Mouse (Mus musculus) forebrain, embryonic 16.5 days (tissue): ENCODE data around the gene Rpl3. TPM values are rescaled to one million over a fixed set of nuclear protein-coding genes. Genes with fewer than 3 reads are reported as not detected.

Experiments
- ATAC-seq: fragments of 200-750 bp; cut with Nextera tagmentation; 2 replicates; pipeline ENCODE4 v1.8.0; 2017; ENCODE audit warnings: mild to moderate bottlenecking, moderate library complexity
- H3K27ac ChIP-seq: fragments of 300-500 bp; sonication (generic); 2 replicates; pipeline ENCODE4 v1.5.1; 2014; ENCODE audit warnings: low read length, control low read depth
- H3K27me3 ChIP-seq: fragments of 300-500 bp; sonication (generic); replicated peaks from 2 replicates; pipeline ENCODE4 v1.6.1; 2014; ENCODE audit warnings: low read length; ENCODE audit not compliant: control insufficient read depth, insufficient read depth
- H3K36me3 ChIP-seq: fragments of 300-500 bp; sonication (generic); 2 replicates; pipeline ENCODE4 v1.6.1; 2014; ENCODE audit not compliant: control insufficient read depth, insufficient read depth
- H3K4me1 ChIP-seq: fragments of 300-500 bp; sonication (generic); replicated peaks from 2 replicates; pipeline ENCODE4 v1.6.1; 2014; ENCODE audit warnings: low read length; ENCODE audit not compliant: control insufficient read depth, insufficient read depth
- H3K4me2 ChIP-seq: fragments of 300-500 bp; sonication (generic); 2 replicates; pipeline ENCODE4 v1.6.1; 2014; ENCODE audit warnings: mild to moderate bottlenecking, low read length, control low read depth
- H3K4me3 ChIP-seq: fragments of 300-500 bp; sonication (generic); replicated peaks from 2 replicates; pipeline ENCODE4 v1.5.1; 2014; ENCODE audit warnings: mild to moderate bottlenecking, low read length, control low read depth
- H3K9ac ChIP-seq: fragments of 300-500 bp; sonication (generic); replicated peaks from 2 replicates; pipeline ENCODE4 v1.6.1; 2014; ENCODE audit warnings: low read depth, low read length, control low read depth
- H3K9me3 ChIP-seq: fragments of 300-500 bp; sonication (generic); 2 replicates; pipeline ENCODE4 v1.6.1; 2016; ENCODE audit warnings: low read length; ENCODE audit not compliant: control insufficient read depth
- WGBS: fragments of 180-500 bp; shearing (Covaris S2); extraction: QIAGEN DNeasy Blood & Tissue Kit; methylation state at CpG from one replicate; pipeline ENCODE4 v1.1.7; 2014; 5-methylcytosine and 5-hydroxymethylcytosine counted together
- polyA plus RNA-seq: library from polyadenylated mRNA; unstranded; fragments of >200 nt; fragmentation: Nextera tagmentation; extraction: Ambion mirVana; gene quantifications from 2 replicates; pipeline ENCODE4 v1.2.1, GENCODE M21; 2015

The Rpl3 gene
- polyA plus RNA-seq, 1 experiment from 2014 or later: 605 TPM

GRCm38 (mm10) chr15:80075733-80076337 lies 15.8 kb downstream of the Rpl3 start:
- H3K36me3 ChIP-seq: peaks cover 25% of the 10 kb centered on the region
- H3K27ac ChIP-seq: no peak overlapping the region
- H3K27me3 ChIP-seq: no peaks in the 10 kb centered on the region
- H3K4me3 ChIP-seq: no peak overlapping the region
- 32% methylated on average over 5 of the region's 5 CpGs for WGBS
- H3K9me3 ChIP-seq: no peaks in the 10 kb centered on the region
- ATAC-seq: no peak
- no peak overlapping the region for H3K9ac ChIP-seq
- peaks cover 6% of the 10 kb centered on the region for H3K4me1 ChIP-seq
- H3K4me2 ChIP-seq: no peak overlapping the region

DNA sequence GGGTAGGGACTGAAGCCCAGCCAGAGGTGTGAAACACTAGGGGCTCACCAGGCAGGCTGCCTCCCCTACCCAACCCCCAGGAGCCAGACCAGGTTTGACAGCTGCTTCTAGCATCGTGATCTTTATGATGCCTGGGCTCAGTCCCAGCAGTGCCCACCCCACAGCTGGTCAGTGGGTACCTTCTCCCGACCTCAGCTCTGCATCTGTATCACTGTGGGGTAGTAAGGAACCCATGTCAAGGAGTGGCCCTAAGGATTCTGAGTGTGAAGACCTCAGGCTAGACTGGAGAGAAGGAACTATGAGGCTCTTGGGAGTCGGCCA lies 16.3 kb downstream of the Rpl3 start:
- Histone ChIP-seq H3K4me1 (peaks cover 4% of the 10 kb centered on the region), H3K36me3 (peaks cover 25% of the 10 kb centered on the region), H3K4me3 (no peak overlapping the region), H3K9me3 (no peaks in the 10 kb centered on the region), H3K27me3 (no peaks in the 10 kb centered on the region), H3K27ac (no peak overlapping the region), H3K4me2 (no peak overlapping the region), H3K9ac (no peak overlapping the region)
- ATAC-seq: no peak
- WGBS: 38% methylated on average over 3 of the region's 3 CpGs

DNA sequence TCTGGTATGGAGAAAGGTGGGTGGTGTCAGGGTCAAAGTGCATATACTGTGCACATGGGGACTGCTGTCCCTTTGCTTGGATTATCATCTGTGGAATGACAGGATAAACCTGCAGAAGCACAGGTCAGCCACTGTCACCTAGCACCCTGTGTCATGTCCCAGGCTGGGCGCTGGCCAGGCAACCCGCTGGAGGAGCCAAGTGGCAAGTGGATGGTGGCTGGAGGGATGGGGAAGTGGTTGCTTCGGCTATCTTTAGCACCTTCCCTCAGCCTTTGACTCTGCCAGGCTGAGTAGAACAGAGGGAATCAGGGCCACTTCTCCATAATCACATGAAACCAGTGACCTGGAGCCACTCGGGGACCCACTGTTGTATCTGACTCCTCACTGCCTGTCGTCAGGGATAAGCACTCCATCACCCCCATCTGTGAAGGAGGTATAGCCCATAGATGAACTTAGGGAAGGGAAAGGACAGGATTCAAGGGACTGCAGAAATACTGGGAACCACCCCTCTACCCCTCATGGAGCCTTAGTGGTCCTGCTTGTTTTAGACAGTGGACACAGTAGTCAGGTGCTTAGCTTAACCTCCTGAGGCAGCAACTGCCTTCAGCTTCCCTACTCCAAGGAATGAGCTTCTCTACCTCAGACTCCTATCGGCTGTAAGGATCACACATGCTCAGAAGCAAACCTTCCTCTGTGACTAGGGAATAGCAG lies 16.9 kb downstream of the Rpl3 start:
- H3K36me3 ChIP-seq: peaks cover 21% of the 10 kb centered on the region
- H3K4me3 ChIP-seq: no peak overlapping the region
- WGBS: 69% methylated on average over 6 of the region's 6 CpGs
- H3K9me3 ChIP-seq: no peaks in the 10 kb centered on the region
- H3K27me3 ChIP-seq: no peaks in the 10 kb centered on the region
- H3K4me1 ChIP-seq: peaks cover under 1% of the 10 kb centered on the region
- ATAC-seq: no peak
- no peak overlapping the region for H3K4me2 ChIP-seq
- no peak overlapping the region for H3K9ac ChIP-seq
- no peak overlapping the region for H3K27ac ChIP-seq

DNA sequence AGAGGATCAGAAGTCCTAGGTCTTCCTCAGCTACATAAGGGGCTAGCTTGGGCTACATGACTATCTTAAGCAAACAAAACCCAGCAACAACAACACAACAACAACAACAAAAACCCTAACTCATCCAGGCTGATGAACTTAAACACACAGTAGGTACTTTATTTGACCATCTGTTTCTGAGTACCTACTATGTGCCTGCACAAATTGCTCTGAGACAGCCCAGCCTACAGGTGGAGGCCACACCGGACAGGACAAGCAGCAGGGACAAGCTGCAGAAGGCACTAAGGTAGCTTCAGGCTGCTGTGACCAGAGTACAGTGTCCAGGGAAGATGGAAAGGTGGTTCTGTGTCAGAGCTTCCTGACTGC lies 18.4 kb downstream of the Rpl3 start:
- Histone ChIP-seq H3K27me3 (no peaks in the 10 kb centered on the region), H3K9me3 (no peaks in the 10 kb centered on the region), H3K4me3 (no peak overlapping the region), H3K36me3 (peaks cover 10% of the 10 kb centered on the region), H3K4me2 (no peak overlapping the region), H3K4me1 (no peaks in the 10 kb centered on the region), H3K9ac (no peak overlapping the region), H3K27ac (no peak overlapping the region)
- WGBS: 90% methylated on average over 1 of the region's 1 CpGs
- ATAC-seq: no peak

DNA sequence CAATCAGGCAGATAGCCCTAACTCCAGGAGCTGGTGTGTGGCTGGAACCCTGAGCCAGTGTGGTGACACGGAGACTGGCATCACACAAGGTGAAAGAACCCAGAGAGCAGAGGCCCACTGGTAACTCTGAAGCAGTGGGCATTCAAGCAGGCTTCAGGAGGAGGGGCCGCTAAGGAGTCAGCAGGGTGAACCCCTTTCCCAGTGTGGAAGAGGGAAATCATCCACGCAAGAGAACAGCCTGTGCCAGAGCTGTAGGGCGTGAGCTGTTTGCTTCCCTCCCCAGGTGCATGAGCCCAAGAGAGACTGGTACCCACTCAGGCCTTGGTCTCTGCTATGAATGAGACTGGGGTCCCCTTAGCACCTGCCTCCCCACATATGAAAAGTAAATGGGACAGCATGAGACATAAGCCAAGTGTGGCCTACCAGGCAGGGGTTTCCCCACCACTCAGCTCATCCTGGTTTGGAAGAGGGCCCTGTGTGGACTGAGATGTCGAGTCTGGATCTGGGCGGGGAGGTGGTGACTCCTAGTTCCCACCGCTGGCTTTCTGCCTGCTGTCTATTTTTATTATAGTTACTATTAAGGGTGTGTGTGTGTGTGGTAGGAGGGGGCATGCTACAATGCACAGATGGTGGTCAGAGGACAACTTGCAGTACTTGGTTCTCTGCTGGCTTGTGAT lies 19.0 kb downstream of the Rpl3 start:
- no peak overlapping the region for H3K27ac ChIP-seq
- H3K4me1 ChIP-seq: no peaks in the 10 kb centered on the region
- H3K9ac ChIP-seq: no peak overlapping the region
- no peak overlapping the region for H3K4me3 ChIP-seq
- no peaks in the 10 kb centered on the region for H3K9me3 ChIP-seq
- no peak for ATAC-seq
- H3K36me3 ChIP-seq: peaks cover 6% of the 10 kb centered on the region
- H3K4me2 ChIP-seq: no peak overlapping the region
- H3K27me3 ChIP-seq: no peaks in the 10 kb centered on the region
- 81% methylated on average over 7 of the region's 7 CpGs for WGBS

DNA sequence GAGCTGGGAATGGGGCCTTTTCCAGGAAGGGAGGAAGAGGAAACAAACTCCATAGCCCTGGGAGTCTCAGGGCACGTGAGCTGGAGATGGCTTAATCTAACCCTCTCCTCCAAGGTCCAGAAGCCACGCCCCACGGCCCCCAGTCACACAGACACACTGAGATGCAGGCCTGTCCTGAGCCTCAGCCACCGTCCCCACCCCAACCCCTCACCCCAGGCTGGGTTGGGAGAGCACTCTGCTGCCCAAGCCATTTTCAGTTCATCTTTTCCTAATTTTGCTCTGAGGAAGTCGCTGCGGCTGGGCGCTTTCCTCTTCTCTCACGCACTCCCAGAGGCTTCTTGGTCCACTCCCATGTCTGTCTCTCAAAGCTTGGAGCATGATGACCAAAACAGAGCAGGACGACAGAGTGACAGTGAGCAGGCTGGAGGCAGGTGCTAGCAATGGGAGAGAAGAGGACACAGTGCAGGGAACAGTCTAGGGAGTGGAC lies 19.7 kb downstream of the Rpl3 start:
- Histone ChIP-seq H3K27me3 (no peaks in the 10 kb centered on the region), H3K9me3 (no peaks in the 10 kb centered on the region), H3K9ac (no peak overlapping the region), H3K4me3 (no peak overlapping the region), H3K36me3 (peaks cover 2% of the 10 kb centered on the region; the same call in 1 of the 2 replicates), H3K4me1 (no peaks in the 10 kb centered on the region), H3K27ac (no peak overlapping the region), H3K4me2 (no peak overlapping the region)
- WGBS: 43% methylated on average over 9 of the region's 9 CpGs
- no peak for ATAC-seq

- Histone ChIP-seq H3K4me2 (no peak overlapping the region), H3K9ac (no peak overlapping the region), H3K27ac (no peak overlapping the region), H3K9me3 (no peaks in the 10 kb centered on the region), H3K4me1 (no peaks in the 10 kb centered on the region), H3K4me3 (no peak overlapping the region), H3K36me3 (no peaks in the 10 kb centered on the region), H3K27me3 (no peaks in the 10 kb centered on the region)
- no peak for ATAC-seq
- whole genome bisulfite sequencing: 64% methylated on average over 8 of the region's 8 CpGs
Measured at GRCm38 (mm10) chr15:80070095-80070644, 21.5 kb downstream of the Rpl3 start.

GRCm38 (mm10) chr15:80069171-80069570 lies 22.5 kb downstream of the Rpl3 start:
- Histone ChIP-seq H3K27me3 (no peaks in the 10 kb centered on the region), H3K36me3 (no peaks in the 10 kb centered on the region), H3K4me2 (no peak overlapping the region), H3K9me3 (no peaks in the 10 kb centered on the region), H3K4me3 (no peak overlapping the region), H3K9ac (no peak overlapping the region), H3K4me1 (no peaks in the 10 kb centered on the region), H3K27ac (no peak overlapping the region)
- no peak for ATAC-seq
- WGBS: 44% methylated on average over 4 of the region's 4 CpGs

GRCm38 (mm10) chr15:80066538-80066937 lies 25.1 kb downstream of the Rpl3 start:
- no peak for ATAC-seq
- H3K4me2 ChIP-seq: no peak overlapping the region
- no peaks in the 10 kb centered on the region for H3K4me1 ChIP-seq
- no peak overlapping the region for H3K27ac ChIP-seq
- no peak overlapping the region for H3K9ac ChIP-seq
- no peaks in the 10 kb centered on the region for H3K27me3 ChIP-seq
- 61% methylated on average over 3 of the region's 3 CpGs for WGBS
- no peaks in the 10 kb centered on the region for H3K36me3 ChIP-seq
- no peaks in the 10 kb centered on the region for H3K9me3 ChIP-seq
- no peak overlapping the region for H3K4me3 ChIP-seq
